Mouse (Mus musculus): ENCODE measurements around the gene Slc35e2.
"Not testable (repeated sequence)": the region's sequence is repeated elsewhere in the genome, so short reads cannot be mapped to it uniquely, and the experiment has no call there.

The Slc35e2 gene

GRCm38 (mm10) chr4:155635766-155636499 lies 34.7 kb downstream of the Slc35e2 start:
- no peak for DNase-seq

- no peak for DNase-seq
These were observed 42.3 kb downstream of the Slc35e2 start for GRCm38 (mm10) chr4:155643531-155643930.

GRCm38 (mm10) chr4:155645308-155645707 lies 44.1 kb downstream of the Slc35e2 start, which contains the start of gene Gm10563:
Gene Gm10563 (minus strand): TSS chr4:155645408.
- not testable (repeated sequence) for DNase-seq

GRCm38 (mm10) chr4:155645721-155646120 lies 44.5 kb downstream of the Slc35e2 start:
- DNase-seq: no peak

GRCm38 (mm10) chr4:155649355-155649754 lies 48.1 kb downstream of the Slc35e2 start:
- no peak for DNase-seq

GRCm38 (mm10) chr4:155651553-155652269 lies 50.5 kb downstream of the Slc35e2 start:
- no peak for DNase-seq

- DNase-seq: no peak
These were observed 51.3 kb downstream of the Slc35e2 start for GRCm38 (mm10) chr4:155652283-155653085.

GRCm38 (mm10) chr4:155653086-155653450 lies 51.9 kb downstream of the Slc35e2 start, which contains the start of gene Mmp23:
Gene Mmp23 (minus strand): TSS chr4:155653384.
- DNase-seq: no peak

- no peak for DNase-seq
These were observed 52.4 kb downstream of the Slc35e2 start for GRCm38 (mm10) chr4:155653451-155654182.

- DNase-seq: no peak
These were observed 52.9 kb downstream of the Slc35e2 start for GRCm38 (mm10) chr4:155654183-155654455.

GRCm38 (mm10) chr4:155654456-155655298 lies 53.5 kb downstream of the Slc35e2 start:
- peak; percentile 67 for DNase-seq

- no peak for DNase-seq
These were observed 55.1 kb downstream of the Slc35e2 start for GRCm38 (mm10) chr4:155656214-155656751.

GRCm38 (mm10) chr4:155658961-155659360 lies 57.7 kb downstream of the Slc35e2 start:
- no peak for DNase-seq

GRCm38 (mm10) chr4:155660641-155661040 lies 59.4 kb downstream of the Slc35e2 start:
- no peak for DNase-seq

- no peak for DNase-seq
These were observed 65.7 kb downstream of the Slc35e2 start for GRCm38 (mm10) chr4:155666903-155667302.

GRCm38 (mm10) chr4:155668689-155669597 lies 67.7 kb downstream of the Slc35e2 start, which contains the start of gene Mib2:
Gene Mib2 (minus strand): TSS chr4:155669198.
- peak; percentile 97 for DNase-seq

- no peak for DNase-seq
These were observed 68.4 kb downstream of the Slc35e2 start for GRCm38 (mm10) chr4:155669598-155670075.

- DNase-seq: not testable (repeated sequence)
These were observed 69.0 kb downstream of the Slc35e2 start for GRCm38 (mm10) chr4:155670236-155670635.

- DNase-seq: no peak
These were observed 70.9 kb downstream of the Slc35e2 start for GRCm38 (mm10) chr4:155672082-155672481.

Measured in thymus, postnatal 25 days (tissue).